Mouse (Mus musculus) thymus, postnatal 25 days (tissue): ENCODE data around the gene Rap1gap.

Source experiments
- DNase-seq: peaks from one replicate; pipeline ENCODE4 v3.0.0; 2022

Gene Rap1gap

GRCm38 (mm10) chr4:137663491-137663890, 1.0 kb upstream of the Rap1gap start:
- no peak for DNase-seq

- no peak for DNase-seq
Observed at GRCm38 (mm10) chr4:137664980-137665675, 602 bp downstream of the Rap1gap start.

- DNase-seq: no peak
Observed at GRCm38 (mm10) chr4:137665791-137666190, 1.3 kb downstream of the Rap1gap start.

GRCm38 (mm10) chr4:137666283-137666957, 1.9 kb downstream of the Rap1gap start:
- DNase-seq: no peak

GRCm38 (mm10) chr4:137666958-137667345, 2.4 kb downstream of the Rap1gap start:
- DNase-seq: no peak

- no peak for DNase-seq
Observed at GRCm38 (mm10) chr4:137667747-137668146, 3.2 kb downstream of the Rap1gap start.

GRCm38 (mm10) chr4:137671711-137672500, 7.4 kb downstream of the Rap1gap start:
- no peak for DNase-seq

GRCm38 (mm10) chr4:137675566-137675965, 11.0 kb downstream of the Rap1gap start:
- no peak for DNase-seq

- peak; percentile 69 for DNase-seq
Observed at GRCm38 (mm10) chr4:137676057-137676456, 11.5 kb downstream of the Rap1gap start.

GRCm38 (mm10) chr4:137676700-137677484, 12.4 kb downstream of the Rap1gap start:
- DNase-seq: no peak

- DNase-seq: no peak
Observed at GRCm38 (mm10) chr4:137677906-137678305, 13.4 kb downstream of the Rap1gap start.

- no peak for DNase-seq
Observed at GRCm38 (mm10) chr4:137678568-137678967, 14.0 kb downstream of the Rap1gap start.

GRCm38 (mm10) chr4:137679979-137680550, 15.5 kb downstream of the Rap1gap start:
- DNase-seq: no peak

GRCm38 (mm10) chr4:137680721-137681120, 16.2 kb downstream of the Rap1gap start:
- DNase-seq: no peak

GRCm38 (mm10) chr4:137681408-137682104, 17.0 kb downstream of the Rap1gap start:
- no peak for DNase-seq

- DNase-seq: peak; percentile 20
Observed at GRCm38 (mm10) chr4:137682961-137683453, 18.5 kb downstream of the Rap1gap start.

GRCm38 (mm10) chr4:137684830-137685343, 20.4 kb downstream of the Rap1gap start:
- no peak for DNase-seq

GRCm38 (mm10) chr4:137686303-137686702, 21.8 kb downstream of the Rap1gap start:
- no peak for DNase-seq

GRCm38 (mm10) chr4:137687234-137687825, 22.8 kb downstream of the Rap1gap start:
- no peak for DNase-seq

GRCm38 (mm10) chr4:137692107-137692902, 27.8 kb downstream of the Rap1gap start:
- DNase-seq: no peak
